In the genomic region with DNA sequence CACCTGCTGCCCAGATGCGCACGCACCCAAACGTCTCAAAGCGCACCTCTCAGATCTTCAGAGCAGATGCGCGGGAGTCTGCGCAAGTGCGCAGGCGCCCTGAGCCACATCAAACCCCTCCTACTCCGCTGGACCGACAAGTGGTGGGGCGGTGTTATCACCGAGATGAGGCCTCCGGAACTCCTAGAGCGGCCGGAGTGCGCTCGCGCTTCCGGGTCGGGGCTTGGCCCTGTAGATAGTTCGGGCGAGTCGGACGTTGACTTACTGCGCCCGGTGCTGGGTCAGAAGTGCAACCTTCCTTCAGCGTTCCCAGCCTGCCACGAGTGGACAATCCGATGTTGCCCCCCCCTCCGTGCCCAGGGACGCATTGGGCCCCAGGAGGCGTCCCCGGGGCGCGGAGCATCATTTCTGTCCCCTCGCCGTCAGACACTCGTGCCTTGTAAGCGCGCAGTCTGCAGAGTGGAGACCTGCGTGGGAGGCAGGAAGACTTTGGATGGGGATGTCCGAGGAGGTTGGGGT, we compare ENCODE assay signal across 8 mouse cellular contexts. TPM values are rescaled to one million over a fixed set of nuclear protein-coding genes. Genes with fewer than 3 reads are reported as not detected.
DNase-seq lines count a peak whose midpoint lies in the region; ATAC-seq lines count a peak whose summit lies in the region.

No protein-coding gene starts in this region.

- DNase-seq in MEL-GATA-1-ER (ENCODE audit: extremely low read depth, low read depth), result peak; percentile 90
- peak; percentile 79 for DNase-seq in cerebellum, adult 8-10 months
- peak; percentile 98 for DNase-seq in hindbrain, embryonic 11.5 days (ENCODE audit: low spot score)
- DNase-seq in layer of hippocampus, postnatal 10 days (ENCODE audit: low spot score in 2 of 2), result peak; percentile 67 to 84
- peak; percentile 93 for DNase-seq in lung, postnatal 10 days
- DNase-seq in ovary, postnatal 36 days (ENCODE audit: low spot score), result peak; percentile 86
- peak; percentile 85 for DNase-seq in thymus, postnatal 25 days

- H3K27me3 ChIP-seq in hindbrain, embryonic 11.5 days (ENCODE audit: control insufficient read depth, insufficient read depth, low read length), result no peaks in the 10 kb centered on the region

- peaks cover 5% of the 10 kb centered on the region; the same call in 1 of the 2 replicates for H3K4me1 ChIP-seq in hindbrain, embryonic 11.5 days (replicated peaks; ENCODE audit: control insufficient read depth, insufficient read depth, low read length)

- ATAC-seq in frontal cortex, adult (ENCODE audit: low TSS enrichment), result peak; percentile 92
- peak; percentile 91 for ATAC-seq in hindbrain, embryonic 11.5 days (ENCODE audit: low FRiP score)

- peak overlapping the region; percentile 30; the same call in 1 of the 2 replicates for H3K27ac ChIP-seq in hindbrain, embryonic 11.5 days (ENCODE audit: low read depth, low read length)

- H3K9ac ChIP-seq in hindbrain, embryonic 11.5 days (ENCODE audit: low read depth, low read length), result peak overlapping the region; percentile 92

- under 1% methylated on average over 43 of the region's 43 CpGs for WGBS in hindbrain, embryonic 11.5 days

- no peaks in the 10 kb centered on the region for H3K9me3 ChIP-seq in hindbrain, embryonic 11.5 days (ENCODE audit: control insufficient read depth, low read length)

- peak overlapping the region; percentile 90 for H3K4me2 ChIP-seq in hindbrain, embryonic 11.5 days (replicated peaks; ENCODE audit: low read depth, low read length)

- H3K4me3 ChIP-seq in hindbrain, embryonic 11.5 days (ENCODE audit: low read depth, low read length), result peak overlapping the region; percentile 71

- peaks cover 5% of the 10 kb centered on the region for H3K36me3 ChIP-seq in hindbrain, embryonic 11.5 days (ENCODE audit: control insufficient read depth, insufficient read depth, low read length)

RNA-seq across cellular contexts. Expression of a gene that starts 5.9 kb away (rescaled TPM):
- 822 and 883 TPM in 2 replicates for polyA plus RNA-seq in hindbrain, embryonic 11.5 days (2014; fragmentation: Nextera tagmentation; extraction: Ambion mirVana)
- total RNA-seq in layer of hippocampus, postnatal 10 days (2021), result 100 to 1,000 TPM; 340 to 352 TPM

RNA-seq across cellular contexts. Expression of a gene that starts 37.6 kb away (rescaled TPM):
- polyA plus RNA-seq in hindbrain, embryonic 11.5 days (2014; fragmentation: Nextera tagmentation; extraction: Ambion mirVana), result 0.47 and 0.51 TPM in 2 replicates
- 1 to 10 TPM; 3.9 to 4.1 TPM for total RNA-seq in layer of hippocampus, postnatal 10 days (2021)

Comparison
In these comparisons a context has a peak if more than half of its experiments do, and no peak if none do; other contexts are left out.
1. Peak in every context shown above with its lines: DNase-seq, ATAC-seq, H3K4me3 ChIP-seq and H3K27ac ChIP-seq.